Mouse (Mus musculus) spleen, postnatal 10 days (tissue): ENCODE data around the gene Elmod2.

Experiments used
- DNase-seq, 2 experiments: peaks; one replicate each; pipeline ENCODE4 v3.0.0; 2021 to 2022; ENCODE audit warnings: low spot score in 2 of 2

Elmod2 gene

DNA sequence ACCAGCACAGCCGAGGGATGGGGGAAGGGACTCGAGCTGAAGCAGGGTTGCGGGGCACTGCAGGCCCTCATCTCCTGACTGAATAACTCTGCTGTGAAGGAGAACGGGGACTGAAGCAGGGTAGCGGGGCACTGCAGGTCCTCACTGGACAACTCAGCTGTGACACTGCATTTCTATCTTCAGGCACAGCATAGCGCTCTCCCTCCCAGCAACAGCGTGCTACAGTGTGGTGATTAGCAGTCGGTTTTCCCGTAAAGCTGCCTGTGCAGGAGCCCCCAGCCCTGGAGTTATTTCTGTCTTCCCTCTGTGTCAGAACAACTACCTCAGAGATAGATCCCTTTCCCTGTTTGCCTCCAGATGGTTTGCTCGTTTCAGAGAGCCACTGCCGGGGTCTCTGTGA lies 57.8 kb downstream of the Elmod2 start:
- DNase-seq = no peak

DNA sequence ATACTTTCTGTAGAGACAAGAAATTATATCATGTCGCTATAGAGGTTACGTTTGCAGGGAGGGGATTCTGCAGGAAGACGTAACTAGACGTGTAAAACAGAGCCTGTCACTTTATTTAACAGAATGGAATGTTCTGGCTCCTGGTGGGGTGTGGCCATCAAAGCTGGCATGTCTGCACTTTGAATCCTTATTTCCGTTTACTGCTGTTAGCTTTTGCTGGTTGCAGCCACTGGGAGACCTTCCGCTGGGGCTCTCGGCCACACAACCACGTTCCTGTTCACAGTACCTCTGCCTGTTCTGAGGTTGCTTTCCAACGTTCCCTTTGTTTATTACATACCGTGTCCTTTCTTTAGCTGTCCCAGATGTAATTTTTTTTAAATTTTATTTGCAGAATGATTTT lies 59.8 kb downstream of the Elmod2 start:
- no peak for DNase-seq

DNA sequence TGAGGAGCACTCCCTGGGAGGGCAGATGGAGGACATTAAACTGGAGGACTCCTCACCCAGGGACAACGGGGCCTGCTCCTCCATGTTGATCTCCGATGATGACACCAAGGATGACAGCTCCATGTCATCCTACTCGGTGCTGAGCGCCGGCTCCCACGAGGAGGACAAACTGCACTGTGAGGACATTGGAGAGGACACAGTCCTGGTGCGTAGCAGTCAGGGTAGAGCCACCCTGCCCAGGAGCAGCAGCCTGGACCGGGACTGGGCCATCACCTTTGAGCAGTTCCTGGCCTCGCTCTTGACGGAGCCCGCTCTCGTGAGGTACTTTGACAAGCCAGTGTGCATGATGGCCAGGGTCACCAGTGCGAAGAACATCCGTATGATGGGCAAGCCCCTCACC lies 61.1 kb downstream of the Elmod2 start:
- DNase-seq = no peak
